Mouse (Mus musculus) urinary bladder, postnatal 36 days (tissue): ENCODE measurements around the gene Vgf.

Source experiments
- DNase-seq, 2 experiments: peaks; one replicate each; pipeline ENCODE4 v3.0.0; 2022; ENCODE audit warnings: low spot score in 2 of 2, mixed read lengths in 1 of 2

Vgf gene

DNA sequence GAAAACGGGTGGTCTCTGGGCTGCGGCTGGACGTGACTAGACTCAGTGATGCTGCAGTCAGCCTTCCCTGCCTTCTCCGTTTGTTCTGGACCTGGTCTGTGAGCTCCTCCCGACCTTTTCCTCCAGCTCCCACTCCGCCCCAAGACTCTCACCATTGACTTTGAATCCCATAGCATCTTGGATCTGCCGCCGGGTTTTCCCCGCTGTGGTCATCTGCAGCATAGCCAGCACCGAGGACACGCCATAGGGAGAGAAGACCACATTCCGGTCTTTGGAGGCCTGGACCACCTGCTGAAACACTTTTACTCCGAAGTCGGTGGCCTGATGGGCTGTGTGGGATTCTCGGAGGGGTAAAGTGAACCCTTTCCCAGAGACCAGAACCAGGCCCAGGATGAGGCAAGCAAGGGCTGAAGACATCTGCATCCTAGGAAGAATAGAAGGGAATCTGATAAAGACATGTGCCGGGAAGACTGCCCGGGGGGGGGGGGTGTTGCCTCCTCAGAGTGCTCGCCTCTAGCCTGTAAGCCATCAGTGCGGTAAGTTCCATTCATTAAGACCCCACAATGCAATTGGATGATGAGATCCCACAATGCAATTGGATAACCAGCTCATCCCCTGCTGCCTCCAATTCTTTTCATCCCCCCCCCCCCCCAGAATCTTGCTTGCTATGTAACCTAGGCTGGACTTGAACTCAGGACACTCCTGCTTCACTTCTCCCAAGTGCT, 44.9 kb downstream of the Vgf start:
- no peak for DNase-seq

- DNase-seq: peak; percentile 68 to 88
These were observed 46.1 kb downstream of the Vgf start, which contains the start of gene Serpine1 for GRCm38 (mm10) chr5:137072079-137072960. Serpine1 (minus strand) TSS chr5:137072268.

DNA sequence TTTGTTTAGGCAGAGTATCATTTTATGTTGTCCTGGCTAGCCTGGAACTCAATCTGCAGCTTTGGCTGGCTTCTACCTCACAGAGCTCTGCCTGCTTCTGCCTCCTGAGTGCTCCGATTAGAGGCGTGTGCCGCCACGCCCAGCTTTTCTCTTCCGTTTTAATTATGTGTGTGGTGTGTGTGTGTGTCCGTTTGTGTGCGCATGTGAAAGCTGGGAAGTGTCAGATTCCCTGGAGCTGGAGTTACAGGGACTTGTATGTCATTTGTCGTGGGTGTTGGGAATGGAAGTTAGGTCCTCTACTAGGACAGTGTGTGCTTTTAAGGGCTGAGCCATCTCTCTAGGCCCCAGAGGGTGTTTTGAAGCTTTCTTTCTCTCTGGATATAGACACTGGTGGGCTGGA, 46.9 kb downstream of the Vgf start:
- no peak for DNase-seq

GRCm38 (mm10) chr5:137074191-137074651, 48.0 kb downstream of the Vgf start:
- peak in 1 of 2 experiments; percentile 55 for DNase-seq

DNA sequence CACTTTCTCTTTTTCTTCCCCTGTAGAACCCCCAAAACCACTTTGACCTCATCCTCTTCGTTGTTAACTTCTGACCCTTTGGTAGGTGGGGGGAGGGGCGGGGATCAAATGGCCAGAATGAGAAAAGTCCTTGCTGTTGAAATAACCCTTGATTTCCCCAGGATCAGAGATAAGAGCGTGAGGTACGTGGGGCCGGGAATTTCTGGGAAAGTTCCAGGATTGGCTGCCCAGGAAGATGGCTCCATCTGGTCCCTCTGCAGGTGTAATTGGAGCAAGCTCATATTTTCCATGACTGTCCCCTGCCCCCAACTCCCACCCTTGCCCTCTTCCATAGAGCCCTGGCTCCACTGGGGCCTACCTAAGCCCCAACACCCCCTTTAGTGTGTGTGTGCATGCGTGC, 49.5 kb downstream of the Vgf start:
- no peak for DNase-seq

DNA sequence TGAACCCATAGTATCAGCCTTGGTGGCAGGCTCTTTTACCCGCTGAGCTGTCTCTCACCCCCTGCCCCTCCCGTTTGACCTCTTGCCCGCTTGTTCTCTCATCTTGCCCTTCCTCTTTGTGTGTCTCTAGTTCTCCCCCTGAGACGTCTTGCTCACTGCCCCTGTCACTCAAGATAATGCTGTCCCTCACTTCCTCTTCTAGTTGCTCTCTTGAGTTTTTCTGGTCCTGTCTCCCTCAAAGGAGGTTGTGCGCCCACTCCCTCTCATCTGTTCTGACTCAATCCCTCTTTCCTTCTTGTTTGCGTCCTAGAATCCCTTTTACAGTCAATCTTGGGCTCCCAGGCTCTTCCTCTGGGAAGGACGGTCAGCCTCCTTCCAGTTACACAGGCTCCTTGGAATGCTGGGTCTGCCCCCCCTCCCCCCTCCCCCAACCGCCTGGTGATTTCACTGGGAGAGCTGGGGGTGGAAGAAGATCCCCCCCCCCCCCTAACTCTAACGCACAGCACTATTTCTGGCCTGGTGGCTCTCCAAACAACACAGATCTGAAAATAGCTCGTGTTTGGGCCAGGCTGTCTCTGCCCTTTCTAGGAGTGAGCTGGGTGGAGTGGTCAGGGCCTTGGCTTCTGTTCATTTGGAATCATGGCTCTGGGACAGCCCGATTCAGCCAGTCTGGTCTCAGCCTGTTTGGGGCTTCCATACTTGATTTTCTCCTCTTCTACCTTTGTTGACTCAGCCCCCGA, 50.2 kb downstream of the Vgf start:
- DNase-seq: peak in 1 of 2 experiments; percentile 52

DNA sequence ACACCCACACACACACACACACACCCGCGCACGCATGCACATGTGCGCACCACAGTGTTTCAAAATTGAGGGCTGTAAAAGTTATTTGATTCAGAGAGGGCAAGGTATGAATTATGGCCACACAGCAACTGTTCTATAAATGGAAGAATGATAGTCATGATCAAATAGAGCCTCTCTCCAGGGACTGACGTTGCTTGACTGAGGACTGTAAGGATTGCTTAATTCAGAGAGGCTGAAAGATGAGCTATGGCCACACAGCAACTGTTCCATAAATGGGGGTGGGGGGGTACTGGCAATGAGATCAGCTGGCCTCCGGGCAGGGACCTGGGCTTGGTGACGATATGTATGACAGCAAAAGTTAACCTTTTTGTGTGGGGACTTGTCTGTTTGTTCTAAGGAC, 51.0 kb downstream of the Vgf start:
- no peak for DNase-seq

GRCm38 (mm10) chr5:137078041-137078440, 51.8 kb downstream of the Vgf start:
- peak in 1 of 2 experiments; percentile 41 for DNase-seq

- DNase-seq: no peak
These were observed 52.4 kb downstream of the Vgf start for GRCm38 (mm10) chr5:137078616-137079015.

DNA sequence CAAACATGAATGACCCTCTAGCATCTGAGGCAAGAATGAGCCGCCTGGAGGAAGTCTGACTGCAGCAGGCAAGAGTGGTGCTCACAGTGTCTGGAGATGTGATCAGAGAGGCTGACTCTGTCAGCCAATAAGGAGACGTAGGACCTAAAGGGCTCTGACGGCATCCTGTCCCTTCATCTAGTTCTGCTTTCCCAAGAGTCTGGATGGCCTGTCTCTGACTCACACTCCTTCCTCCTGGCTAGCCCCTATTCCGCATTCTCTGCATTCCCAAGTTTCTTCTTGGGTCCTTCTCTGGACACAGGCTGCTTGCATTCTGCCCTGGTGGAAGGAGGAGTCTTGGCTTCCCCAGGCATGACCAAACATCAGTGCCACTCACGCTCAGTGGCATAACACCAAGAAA, 53.7 kb downstream of the Vgf start:
- no peak for DNase-seq
